Mouse (Mus musculus) G1E (cell line): ENCODE measurements at regions not wholly inside any gene's neighbourhood (a gene's known extent, or its start where the extent isn't known, plus 50 kb on each side); places are given as distances from the start of the nearest gene placed in this dataset.
"Not testable (repeated sequence)": the region's sequence is repeated elsewhere in the genome, so short reads cannot be mapped to it uniquely, and the experiment has no call there.

Source experiments
- ATAC-seq: 2 replicates; pipeline ENCODE4 v1.8.0; 2016; ENCODE audit warnings: mild to moderate bottlenecking; ENCODE audit not compliant: insufficient number of reproducible peaks, poor library complexity, low FRiP score, severe bottlenecking; ENCODE audit errors: extremely low read depth
- DNase-seq: peaks from one replicate; pipeline ENCODE4 v3.0.0; 2012; ENCODE audit warnings: low spot score
- H3K27me3 ChIP-seq: 2 replicates; pipeline ENCODE4 v1.6.1; 2012; ENCODE audit warnings: mild to moderate bottlenecking, low read length, inconsistent platforms; ENCODE audit not compliant: insufficient read depth
- H3K36me3 ChIP-seq: replicated peaks from 2 replicates; pipeline ENCODE3; 2012; ENCODE audit warnings: mild to moderate bottlenecking, inconsistent platforms
- H3K4me1 ChIP-seq: 2 replicates; pipeline ENCODE4 v1.6.1; 2012; ENCODE audit warnings: low read depth, low read length, inconsistent platforms, mixed read lengths; ENCODE audit not compliant: insufficient read depth
- H3K4me3 ChIP-seq: 2 replicates; pipeline ENCODE4 v1.5.1; 2012; ENCODE audit warnings: low read depth, mild to moderate bottlenecking, inconsistent platforms, low read length, moderate library complexity, mixed read lengths
- H3K9me3 ChIP-seq: replicated peaks from 2 replicates; pipeline ENCODE4 v1.6.1; 2012; ENCODE audit warnings: inconsistent platforms
- CTCF ChIP-seq: IDR thresholded peaks from 2 replicates; pipeline ENCODE4 v1.5.1; 2012; ENCODE audit warnings: low read depth, low read length, inconsistent platforms, mixed read lengths
- GATA1 ChIP-seq: IDR thresholded peaks from 2 replicates; pipeline ENCODE4 v1.6.1; 2012; ENCODE audit warnings: borderline replicate concordance, low read length, inconsistent platforms, mixed read lengths
- GATA2 ChIP-seq: IDR thresholded peaks from 2 replicates; pipeline ENCODE4 v1.6.1; 2012; ENCODE audit warnings: low read depth, low read length, inconsistent platforms, borderline replicate concordance
- POLR2AphosphoS5 ChIP-seq: IDR thresholded peaks from 2 replicates; pipeline ENCODE4 v1.6.1; 2012; ENCODE audit warnings: low read depth, low read length, inconsistent platforms; ENCODE audit not compliant: insufficient replicate concordance
- TAL1 ChIP-seq: conservative IDR thresholded peaks from 2 replicates; pipeline ENCODE4 v1.6.1; 2012; ENCODE audit warnings: low read depth, low read length, inconsistent platforms, mixed read lengths

DNA sequence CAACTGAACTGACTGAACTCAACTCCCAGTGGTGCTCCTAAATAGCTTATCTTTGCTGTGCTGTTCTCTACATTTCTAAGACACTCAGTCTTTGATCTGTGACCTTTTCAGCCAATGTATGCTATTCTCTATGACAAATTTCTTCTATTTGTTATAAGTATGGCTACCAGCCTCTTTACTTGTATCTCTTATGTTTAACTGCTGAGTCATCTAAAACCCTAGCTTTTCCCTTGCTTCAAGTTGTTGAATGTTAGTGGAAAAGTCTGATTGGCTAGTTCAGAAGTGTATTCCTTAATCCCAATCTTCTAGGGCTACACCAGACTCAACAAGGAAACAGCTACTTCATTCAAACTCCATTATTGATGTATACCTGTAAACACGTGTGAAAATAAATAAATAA lies 201.0 kb downstream of the Car8 start:
- H3K27me3 ChIP-seq, result no peaks in the 10 kb centered on the region
- ATAC-seq (no peak), DNase-seq (no peak)
- TF ChIP-seq GATA1 (no peak), TAL1 (no peak), GATA2 (no peak), POLR2AphosphoS5 (no peak), CTCF (no peak)
- no peaks in the 10 kb centered on the region for H3K9me3 ChIP-seq
- no peaks in the 10 kb centered on the region for H3K36me3 ChIP-seq
- H3K4me3 ChIP-seq, result no peak overlapping the region
- H3K4me1 ChIP-seq, result no peaks in the 10 kb centered on the region

DNA sequence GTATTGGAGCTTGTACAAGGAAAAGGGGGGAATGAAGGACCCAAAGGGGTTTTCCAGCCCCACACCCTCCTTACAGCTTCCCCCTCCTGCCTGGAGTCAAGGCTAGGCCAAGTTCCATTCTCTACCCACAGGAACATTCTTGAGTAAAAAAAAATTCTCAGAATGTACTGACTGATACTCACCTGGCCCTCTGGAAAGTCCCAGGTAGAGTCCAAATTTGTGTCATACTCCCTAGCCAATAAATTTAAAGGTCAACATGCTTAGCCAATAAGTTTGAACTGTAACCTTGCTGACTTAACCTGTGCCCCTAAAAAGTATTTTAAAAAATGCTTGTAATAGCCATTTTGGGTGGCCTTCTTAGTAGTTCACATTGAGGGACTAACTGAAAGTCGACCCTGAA lies 205.4 kb downstream of the Car8 start:
- not testable (repeated sequence) for DNase-seq, H3K4me3 ChIP-seq, H3K9me3 ChIP-seq, H3K4me1 ChIP-seq, H3K27me3 ChIP-seq, H3K36me3 ChIP-seq, ATAC-seq

DNA sequence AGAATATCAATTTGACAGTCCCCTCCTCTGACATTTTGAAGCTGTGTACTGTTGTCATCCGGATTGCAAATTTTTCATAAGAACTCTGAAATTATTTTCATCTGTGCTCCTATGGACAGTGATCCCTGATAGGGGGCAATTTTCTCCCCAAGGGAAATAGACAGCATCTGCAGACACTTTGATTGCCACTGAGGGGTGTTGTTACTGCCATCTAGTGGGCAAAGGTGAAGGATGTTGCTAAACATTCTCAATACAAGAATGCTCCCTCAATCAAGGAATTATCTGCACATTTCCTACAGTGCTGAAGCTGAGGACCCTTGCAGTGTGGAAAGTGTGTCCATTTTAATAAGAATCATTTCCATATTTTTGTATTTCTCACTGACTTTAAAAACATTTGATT lies 233.7 kb downstream of the Car8 start:
- Histone ChIP-seq H3K36me3 (no peaks in the 10 kb centered on the region), H3K4me3 (no peak overlapping the region), H3K4me1 (no peaks in the 10 kb centered on the region), H3K27me3 (no peaks in the 10 kb centered on the region), H3K9me3 (no peaks in the 10 kb centered on the region)
- ATAC-seq (no peak), DNase-seq (no peak)
- 0 out of 2 replicates have a peak, but pooled peaks have one; percentile 16 for TF ChIP-seq CTCF
- TF ChIP-seq POLR2AphosphoS5, result no peak

DNA sequence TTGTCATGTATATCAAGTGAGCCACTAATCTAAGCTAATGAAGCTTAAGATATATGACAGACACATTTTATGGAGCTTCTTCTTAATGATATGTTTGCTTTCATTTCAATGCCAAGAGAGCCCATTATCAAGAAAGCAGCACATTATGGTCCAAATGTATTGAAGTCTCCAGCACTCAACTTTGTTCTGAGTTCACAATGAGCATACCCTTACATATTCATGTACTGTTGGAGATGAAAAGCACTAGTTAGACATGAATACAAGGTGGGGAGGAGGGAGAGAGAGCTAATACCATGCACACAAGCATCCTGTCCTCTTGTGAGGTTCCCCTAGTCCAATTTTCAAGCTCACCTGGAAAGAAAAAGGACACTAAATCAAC lies 241.3 kb downstream of the Car8 start:
- H3K4me3 ChIP-seq, result no peak overlapping the region
- DNase-seq, result no peak
- no peaks in the 10 kb centered on the region for H3K4me1 ChIP-seq
- TF ChIP-seq GATA1 (no peak), TAL1 (no peak), POLR2AphosphoS5 (no peak), GATA2 (no peak), CTCF (no peak)
- H3K9me3 ChIP-seq, result no peaks in the 10 kb centered on the region
- no peaks in the 10 kb centered on the region for H3K36me3 ChIP-seq
- H3K27me3 ChIP-seq, result no peaks in the 10 kb centered on the region
- no peak for ATAC-seq

DNA sequence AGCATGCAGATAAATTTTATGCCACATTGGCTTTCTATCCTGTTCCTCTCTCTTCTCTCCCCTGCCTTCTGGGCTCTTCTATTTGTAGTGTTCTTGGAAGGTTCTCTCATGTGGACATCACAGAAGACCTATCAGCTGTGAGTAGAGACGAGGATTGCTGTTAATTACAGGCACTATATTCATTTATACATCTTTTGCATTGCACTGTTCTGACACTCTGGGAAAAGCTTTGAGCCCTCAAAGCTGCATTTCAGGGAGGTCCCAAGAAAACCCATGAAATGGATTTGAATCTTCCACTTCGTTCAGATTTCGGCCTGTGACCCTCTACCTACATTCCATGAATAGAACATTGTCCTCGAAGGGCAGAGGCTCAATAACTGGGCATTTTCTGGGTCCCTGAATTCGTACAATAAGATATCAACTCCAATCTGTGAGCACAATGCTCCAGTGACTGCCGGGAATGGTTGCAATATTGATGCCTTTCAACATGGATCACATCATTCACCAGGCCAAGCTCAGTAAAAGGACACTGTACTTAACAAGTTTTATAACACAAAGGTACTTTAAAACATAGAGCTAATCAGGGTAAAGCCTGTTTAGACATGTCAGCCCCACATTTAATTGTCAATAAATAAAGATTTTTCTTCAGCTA lies 241.8 kb downstream of the Car8 start:
- H3K4me3 ChIP-seq, result no peak overlapping the region
- no peak for ATAC-seq
- H3K36me3 ChIP-seq, result no peaks in the 10 kb centered on the region
- no peaks in the 10 kb centered on the region for H3K4me1 ChIP-seq
- no peaks in the 10 kb centered on the region for H3K9me3 ChIP-seq
- no peak for DNase-seq
- TF ChIP-seq POLR2AphosphoS5 (no peak), GATA1 (no peak), GATA2 (no peak)
- H3K27me3 ChIP-seq, result no peaks in the 10 kb centered on the region

DNA sequence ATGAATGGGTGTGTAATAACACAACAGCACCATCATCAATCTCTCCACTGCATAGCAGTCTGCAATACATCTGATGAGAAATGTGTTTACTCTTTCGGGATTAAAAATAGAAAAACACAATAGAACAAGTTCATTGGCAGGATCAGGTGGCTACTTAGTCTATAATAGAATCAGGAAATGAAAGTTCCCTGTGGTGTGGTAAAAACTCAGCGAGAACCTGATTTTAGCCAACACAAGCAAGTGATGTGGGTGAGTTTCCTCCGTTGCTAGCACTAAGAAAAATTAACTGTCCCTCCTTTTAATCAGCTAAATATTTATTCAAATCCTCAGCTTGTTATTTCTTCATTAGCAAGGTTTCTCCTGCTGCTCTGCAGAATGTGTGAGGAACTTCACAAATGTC lies 245.9 kb downstream of the Car8 start:
- Histone ChIP-seq H3K36me3 (no peaks in the 10 kb centered on the region), H3K4me1 (no peaks in the 10 kb centered on the region), H3K27me3 (no peaks in the 10 kb centered on the region), H3K4me3 (no peak overlapping the region), H3K9me3 (no peaks in the 10 kb centered on the region)
- DNase-seq, result no peak
- TF ChIP-seq GATA1 (no peak), GATA2 (no peak), TAL1 (no peak), POLR2AphosphoS5 (no peak), CTCF (no peak)
- ATAC-seq, result no peak

DNA sequence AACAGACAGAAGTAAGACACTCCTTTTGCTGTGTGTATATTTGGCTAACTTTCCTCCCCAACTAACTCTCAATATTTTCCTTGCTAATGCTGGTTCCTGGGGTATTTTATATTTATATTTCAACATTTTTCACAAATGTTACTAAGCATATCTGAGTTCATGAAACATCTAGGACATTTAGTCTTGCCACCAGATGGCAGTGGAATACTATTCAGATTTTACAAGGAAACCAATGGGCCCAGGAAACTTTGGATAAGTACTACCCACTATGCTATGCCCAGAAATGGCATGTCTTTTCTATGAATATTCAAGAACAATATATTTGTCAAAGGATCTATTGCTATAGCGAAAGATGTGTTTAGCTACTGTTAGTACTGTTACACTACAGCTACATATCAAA lies 251.1 kb downstream of the Car8 start:
- ATAC-seq (no peak), DNase-seq (no peak)
- Histone ChIP-seq H3K9me3 (no peaks in the 10 kb centered on the region), H3K4me1 (no peaks in the 10 kb centered on the region), H3K4me3 (no peak overlapping the region), H3K36me3 (no peaks in the 10 kb centered on the region), H3K27me3 (no peaks in the 10 kb centered on the region)
- TF ChIP-seq GATA2 (no peak), GATA1 (no peak), TAL1 (no peak), CTCF (no peak), POLR2AphosphoS5 (no peak)
